Mouse (Mus musculus): ENCODE data around the gene Eya3. TPM values are rescaled to one million over a fixed set of nuclear protein-coding genes. Genes with fewer than 3 reads are reported as not detected.
"Not testable (repeated sequence)": the region's sequence is repeated elsewhere in the genome, so short reads cannot be mapped to it uniquely, and the experiment has no call there.

Eya3 gene
- polyA plus RNA-seq, 1 experiment from 2014 or later, result 24.7 TPM

DNA sequence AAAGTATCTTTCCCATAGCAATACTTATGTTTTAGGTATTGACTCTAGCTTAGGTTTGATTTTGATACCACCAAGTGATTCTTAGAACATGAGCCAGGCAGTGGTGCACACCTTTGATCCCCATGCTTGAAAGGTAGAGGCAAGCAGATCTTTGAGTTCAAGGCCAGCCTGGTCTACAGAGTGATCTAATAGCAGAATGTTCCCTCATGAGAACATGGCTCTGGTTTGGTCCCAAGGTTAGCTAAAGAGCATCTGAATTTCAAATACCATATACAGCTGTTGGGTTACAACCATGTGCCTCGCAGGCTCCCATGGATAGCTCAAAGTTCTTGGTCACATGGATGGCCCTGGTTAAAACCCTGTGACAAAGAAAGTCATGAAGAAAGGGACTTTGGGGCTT lies 79.5 kb downstream of the Eya3 start:
- peaks cover 29% of the 10 kb centered on the region for H3K36me3 ChIP-seq
- H3K4me3 ChIP-seq (replicated peaks), result no peak overlapping the region
- no peaks in the 10 kb centered on the region for H3K27me3 ChIP-seq (replicated peaks)
- no peak overlapping the region for H3K9ac ChIP-seq
- H3K27ac ChIP-seq, result no peak overlapping the region
- H3K4me2 ChIP-seq, result no peak overlapping the region
- ATAC-seq (ENCODE audit: insufficient read depth, low FRiP score, low read depth), result no peak
- H3K9me3 ChIP-seq, result no peaks in the 10 kb centered on the region
- 95% methylated on average over 1 of the region's 1 CpGs for WGBS
- H3K4me1 ChIP-seq, result no peaks in the 10 kb centered on the region

DNA sequence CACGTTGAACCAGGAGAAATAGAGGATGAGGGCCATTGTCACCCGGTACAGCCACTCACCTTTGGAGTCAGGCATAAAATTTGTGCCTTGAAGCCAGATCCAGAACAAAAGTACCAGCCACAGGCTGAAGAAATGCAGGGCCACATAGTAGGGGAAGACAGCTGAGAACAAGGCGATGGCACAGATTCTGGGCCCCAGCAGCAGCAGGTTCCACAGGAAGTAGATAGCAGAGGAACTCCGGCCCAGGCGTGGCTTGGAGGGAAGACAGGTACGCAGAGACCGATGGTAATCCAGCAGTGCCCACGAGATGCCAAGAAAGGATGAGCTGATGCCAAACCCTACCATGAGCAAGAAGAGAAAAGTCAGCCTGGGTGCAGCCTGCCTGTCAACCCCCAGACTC lies 89.4 kb downstream of the Eya3 start:
- no peaks in the 10 kb centered on the region for H3K27me3 ChIP-seq (replicated peaks)
- no peak overlapping the region for H3K9ac ChIP-seq
- no peak overlapping the region for H3K27ac ChIP-seq
- H3K4me1 ChIP-seq, result peaks cover 8% of the 10 kb centered on the region; the same call in 1 of the 2 replicates
- no peaks in the 10 kb centered on the region for H3K36me3 ChIP-seq
- no peak overlapping the region for H3K4me3 ChIP-seq (replicated peaks)
- H3K4me2 ChIP-seq, result no peak overlapping the region
- no peak for ATAC-seq (ENCODE audit: insufficient read depth, low FRiP score, low read depth)
- no peaks in the 10 kb centered on the region for H3K9me3 ChIP-seq
- 86% methylated on average over 8 of the region's 8 CpGs for WGBS

DNA sequence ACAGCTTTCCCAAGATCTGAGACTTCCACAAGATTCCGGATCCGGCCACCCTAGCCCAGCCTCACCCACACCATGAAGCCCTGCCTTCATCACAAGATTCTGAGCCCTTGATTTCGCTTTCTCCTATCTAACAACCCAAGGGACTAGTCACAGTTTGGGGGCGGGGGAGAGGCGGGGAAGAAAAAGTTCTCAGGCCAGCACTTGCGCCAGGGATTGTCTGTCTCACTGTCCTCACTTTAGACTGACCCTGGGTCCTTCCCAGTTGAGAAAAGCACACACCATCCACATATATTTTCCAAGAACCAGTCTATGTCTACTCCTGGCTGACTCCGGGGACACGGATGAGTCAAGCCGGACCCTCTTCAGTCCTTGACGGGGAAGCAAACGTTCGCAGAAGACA lies 92.8 kb downstream of the Eya3 start:
- 47% methylated on average over 12 of the region's 12 CpGs for WGBS
- peak overlapping the region; percentile 63 for H3K4me3 ChIP-seq (replicated peaks)
- peak overlapping the region; percentile 88 for H3K4me2 ChIP-seq
- peaks cover 8% of the 10 kb centered on the region; the same call in 1 of the 2 replicates for H3K4me1 ChIP-seq
- peak overlapping the region; percentile 20; the same call in 1 of the 2 replicates for H3K9ac ChIP-seq
- H3K27me3 ChIP-seq (replicated peaks), result no peaks in the 10 kb centered on the region
- ATAC-seq (ENCODE audit: insufficient read depth, low FRiP score, low read depth), result no peak
- no peaks in the 10 kb centered on the region for H3K9me3 ChIP-seq
- H3K36me3 ChIP-seq, result no peaks in the 10 kb centered on the region
- no peak overlapping the region for H3K27ac ChIP-seq

DNA sequence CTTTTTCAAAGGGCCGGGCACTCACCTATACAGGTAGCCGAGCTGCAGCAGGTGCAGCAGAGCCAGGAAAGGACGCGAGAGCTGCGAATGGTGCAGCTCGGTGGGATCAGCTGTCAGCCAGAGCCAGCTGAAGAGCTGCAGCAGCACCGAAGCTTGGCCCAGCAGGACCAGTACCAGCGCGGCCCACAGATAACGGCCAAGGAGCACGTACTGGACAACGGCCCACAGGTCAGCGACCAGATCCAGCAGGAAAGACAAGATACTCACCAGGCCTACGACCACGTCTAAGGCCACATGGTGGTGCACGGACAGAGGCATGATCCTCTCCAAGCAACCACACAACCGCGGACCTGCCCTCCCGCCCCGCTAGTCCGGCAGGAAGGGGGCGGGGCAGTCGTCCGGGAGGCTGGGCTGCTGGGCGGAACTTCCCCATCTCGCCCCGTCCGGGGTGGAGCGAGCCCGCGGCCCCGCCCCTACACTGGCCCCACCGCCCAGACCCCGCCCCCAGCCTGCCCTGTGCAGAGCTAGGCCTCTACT lies 93.4 kb downstream of the Eya3 start, which contains the start of gene Xkr8:
Xkr8 (minus strand) TSS at position 399 of the 537 bp plus-strand sequence.
- Histone ChIP-seq H3K27me3 (replicated peaks) (no peaks in the 10 kb centered on the region), H3K4me3 (replicated peaks) (peak within 1 kb of the TSS; percentile 63), H3K4me2 (peak within 1 kb of the TSS; percentile 88), H3K9me3 (no peaks in the 10 kb centered on the region), H3K27ac (peak within 1 kb of the TSS; percentile 31; the same call in 1 of the 2 replicates), H3K4me1 (peaks cover 8% of the 10 kb centered on the region; the same call in 1 of the 2 replicates), H3K9ac (peak within 1 kb of the TSS; percentile 20), H3K36me3 (no peaks in the 10 kb centered on the region)
- 1% methylated on average over 34 of the region's 34 CpGs for WGBS
- ATAC-seq (ENCODE audit: insufficient read depth, low FRiP score, low read depth), result peak; percentile 94

DNA sequence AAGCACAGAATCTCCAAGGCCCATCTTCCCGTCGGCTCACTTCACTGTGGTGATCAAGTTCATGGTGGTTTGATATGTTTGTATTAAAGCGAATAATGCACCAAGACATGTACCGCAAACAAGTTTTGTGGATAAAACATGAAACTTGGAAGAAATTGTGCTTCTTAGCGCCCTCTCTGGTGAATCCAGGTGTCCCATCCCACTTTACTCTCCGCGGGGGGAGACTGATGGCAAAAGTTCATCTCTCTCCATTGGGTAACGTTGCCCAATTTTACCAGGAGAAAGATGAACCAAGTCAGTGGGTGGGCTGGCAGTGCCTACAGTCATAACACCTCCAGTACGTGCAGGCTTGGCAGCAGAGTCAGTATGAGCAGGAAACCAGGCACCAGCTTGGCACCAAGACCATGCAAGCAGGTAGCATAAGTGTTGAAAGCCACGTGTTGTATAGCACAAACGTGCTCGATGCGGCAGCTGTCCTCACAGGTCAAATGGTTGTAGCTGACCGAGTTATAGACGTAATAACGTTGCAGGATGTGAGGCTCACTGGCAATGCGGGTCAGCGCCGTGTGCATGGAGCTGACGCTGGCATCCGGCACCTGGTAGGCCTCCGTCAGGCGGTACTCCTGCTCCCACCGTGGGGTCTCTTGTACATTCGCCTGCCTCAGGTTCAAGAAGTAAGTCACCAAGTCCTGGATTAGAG lies 94.4 kb downstream of the Eya3 start:
- 89% methylated on average over 25 of the region's 25 CpGs for WGBS
- ATAC-seq (ENCODE audit: insufficient read depth, low FRiP score, low read depth), result no peak

DNA sequence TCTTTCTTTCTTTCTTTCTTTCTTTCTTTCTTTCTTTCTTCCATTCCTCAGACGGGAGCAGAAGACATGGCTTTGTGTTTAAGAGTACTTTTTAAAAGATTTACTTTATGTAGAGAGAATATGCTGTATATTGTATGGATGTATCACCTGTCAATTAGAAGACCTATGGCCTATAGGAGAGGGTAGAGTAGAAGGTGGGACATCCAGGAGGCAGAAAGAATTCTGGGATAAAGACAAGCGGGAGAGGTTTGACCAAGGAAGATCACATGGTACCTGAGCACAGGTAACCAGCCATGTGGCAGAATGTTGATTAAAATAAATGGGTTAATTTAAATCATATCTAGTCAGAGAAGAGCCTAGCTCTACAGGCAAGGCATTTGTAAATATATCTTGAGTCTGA lies 96.0 kb downstream of the Eya3 start:
- 90% methylated on average over 2 of the region's 2 CpGs for WGBS
- ATAC-seq (ENCODE audit: insufficient read depth, low FRiP score, low read depth), result no peak
- no peaks in the 10 kb centered on the region for H3K36me3 ChIP-seq
- H3K27ac ChIP-seq, result no peak overlapping the region
- no peak overlapping the region for H3K4me3 ChIP-seq (replicated peaks)
- no peak overlapping the region for H3K4me2 ChIP-seq
- no peak overlapping the region for H3K9ac ChIP-seq
- H3K4me1 ChIP-seq, result peaks cover 8% of the 10 kb centered on the region; the same call in 1 of the 2 replicates
- H3K27me3 ChIP-seq (replicated peaks), result no peaks in the 10 kb centered on the region
- no peaks in the 10 kb centered on the region for H3K9me3 ChIP-seq

More for the DNA sequence above, 94.4 kb downstream of the Eya3 start:
- H3K4me1 ChIP-seq, result peaks cover 8% of the 10 kb centered on the region; the same call in 1 of the 2 replicates
- peak overlapping the region; percentile 31; the same call in 1 of the 2 replicates for H3K27ac ChIP-seq
- peak overlapping the region; percentile 88; the same call in 1 of the 2 replicates for H3K4me2 ChIP-seq
- H3K9me3 ChIP-seq, result no peaks in the 10 kb centered on the region
- no peaks in the 10 kb centered on the region for H3K27me3 ChIP-seq (replicated peaks)
- no peak overlapping the region for H3K4me3 ChIP-seq (replicated peaks)
- no peaks in the 10 kb centered on the region for H3K36me3 ChIP-seq
- H3K9ac ChIP-seq, result no peak overlapping the region

DNA sequence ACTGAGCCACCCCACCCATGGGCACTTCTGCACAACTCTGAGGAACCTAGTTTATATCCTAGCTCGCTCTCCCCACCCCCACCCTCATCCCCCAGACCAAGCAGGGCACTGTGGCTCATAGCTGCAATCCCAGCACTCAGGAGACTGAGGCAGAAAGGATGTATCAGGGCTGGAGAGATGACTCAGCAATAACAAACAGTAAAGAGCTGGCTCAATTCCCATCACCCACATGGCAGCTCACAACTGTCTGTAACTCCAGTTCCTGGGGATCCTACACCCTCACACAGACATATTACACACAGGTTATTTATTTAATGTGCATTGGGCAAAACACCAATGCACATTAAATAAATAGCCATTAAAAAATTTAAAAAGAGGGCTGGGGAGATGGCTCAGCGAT lies 96.6 kb downstream of the Eya3 start:
- Histone ChIP-seq H3K4me2 (no peak overlapping the region), H3K4me3 (replicated peaks) (no peak overlapping the region), H3K27ac (no peak overlapping the region), H3K9me3 (no peaks in the 10 kb centered on the region), H3K4me1 (peaks cover 8% of the 10 kb centered on the region; the same call in 1 of the 2 replicates), H3K9ac (no peak overlapping the region), H3K36me3 (no peaks in the 10 kb centered on the region), H3K27me3 (replicated peaks) (no peaks in the 10 kb centered on the region)
- 82% methylated on average over 2 of the region's 2 CpGs for WGBS
- no peak for ATAC-seq (ENCODE audit: insufficient read depth, low FRiP score, low read depth)

DNA sequence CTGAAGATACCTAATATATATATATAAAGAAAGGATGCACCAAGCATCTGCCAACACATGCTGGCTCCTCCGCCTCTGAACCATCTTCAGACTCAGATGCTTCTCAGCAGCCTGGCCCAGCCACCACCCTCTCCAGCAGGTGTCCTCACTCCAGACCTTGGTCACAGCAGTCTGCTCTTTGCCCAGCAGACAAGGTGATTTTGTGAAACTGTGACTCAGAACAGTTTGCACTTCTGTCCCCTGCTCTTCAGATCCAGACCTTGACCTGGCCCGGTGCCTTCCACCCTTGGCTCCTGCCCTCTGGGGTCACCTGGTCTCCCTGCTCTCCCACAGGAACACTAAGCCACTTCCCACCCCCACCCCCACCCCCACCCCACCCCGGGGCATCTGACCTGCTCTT lies 97.1 kb downstream of the Eya3 start:
- no peak overlapping the region for H3K4me2 ChIP-seq
- H3K4me1 ChIP-seq, result peaks cover 8% of the 10 kb centered on the region; the same call in 1 of the 2 replicates
- H3K27ac ChIP-seq, result no peak overlapping the region
- H3K9ac ChIP-seq, result no peak overlapping the region
- H3K9me3 ChIP-seq, result no peaks in the 10 kb centered on the region
- WGBS, result 50% methylated on average over 3 of the region's 3 CpGs
- H3K36me3 ChIP-seq, result no peaks in the 10 kb centered on the region
- H3K27me3 ChIP-seq (replicated peaks), result no peaks in the 10 kb centered on the region
- H3K4me3 ChIP-seq (replicated peaks), result no peak overlapping the region
- no peak for ATAC-seq (ENCODE audit: insufficient read depth, low FRiP score, low read depth)

DNA sequence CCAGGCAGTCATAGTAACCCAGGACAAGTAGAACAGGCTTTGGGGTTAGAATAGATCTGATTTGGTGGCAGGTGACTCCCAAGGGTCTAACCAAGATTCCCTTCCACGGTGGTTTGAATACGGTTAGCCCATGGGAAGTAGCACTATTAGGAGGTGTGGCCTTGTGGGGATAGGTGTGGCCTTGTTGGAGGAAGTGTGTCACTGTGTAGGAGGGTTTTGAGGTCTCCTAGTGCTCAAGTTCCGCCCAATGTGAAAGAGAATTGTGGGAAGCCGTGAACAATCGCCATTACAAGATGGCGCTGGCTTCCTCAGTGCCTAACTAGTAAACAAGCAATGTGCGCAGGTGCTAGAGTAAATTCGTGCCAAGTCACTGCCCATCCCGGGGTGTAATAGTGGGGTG lies 98.4 kb downstream of the Eya3 start:
- 89% methylated on average over 9 of the region's 9 CpGs for WGBS
- H3K27me3 ChIP-seq (replicated peaks); H3K4me1 ChIP-seq: not testable (repeated sequence)

DNA sequence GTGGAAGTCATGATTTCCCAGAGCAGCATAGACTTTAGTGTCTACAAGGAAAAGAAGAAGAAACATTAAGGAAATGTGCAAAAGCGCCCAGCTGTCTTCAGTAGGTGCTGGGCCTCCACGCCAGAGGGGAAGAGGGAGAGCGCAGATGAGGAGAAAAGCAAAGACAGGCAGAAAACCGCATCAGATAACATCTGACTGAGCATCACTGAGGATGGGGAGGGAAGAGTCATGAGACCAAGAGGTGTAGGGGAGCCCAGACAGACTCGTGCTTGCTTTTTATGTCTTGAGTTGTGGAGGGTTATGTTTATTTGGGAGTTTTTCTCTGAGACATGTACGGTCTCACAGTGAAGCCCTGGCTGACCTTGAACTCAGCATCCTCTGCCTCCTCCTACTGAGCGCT lies 102.7 kb downstream of the Eya3 start:
- WGBS, result 86% methylated on average over 7 of the region's 7 CpGs
- Histone ChIP-seq H3K4me1 (0 out of 2 replicates have a peak, but pooled peaks cover 8% of the 10 kb centered on the region), H3K4me3 (replicated peaks) (no peak overlapping the region), H3K36me3 (no peaks in the 10 kb centered on the region), H3K27me3 (replicated peaks) (no peaks in the 10 kb centered on the region), H3K4me2 (no peak overlapping the region), H3K27ac (no peak overlapping the region), H3K9ac (no peak overlapping the region), H3K9me3 (no peaks in the 10 kb centered on the region)
- ATAC-seq (ENCODE audit: insufficient read depth, low FRiP score, low read depth), result no peak

More for the DNA sequence above, 98.4 kb downstream of the Eya3 start:
- not testable (repeated sequence) for H3K9ac ChIP-seq; H3K27ac ChIP-seq; ATAC-seq (ENCODE audit: insufficient read depth, low FRiP score, low read depth); H3K9me3 ChIP-seq; H3K36me3 ChIP-seq; H3K4me2 ChIP-seq; H3K4me3 ChIP-seq (replicated peaks)

DNA sequence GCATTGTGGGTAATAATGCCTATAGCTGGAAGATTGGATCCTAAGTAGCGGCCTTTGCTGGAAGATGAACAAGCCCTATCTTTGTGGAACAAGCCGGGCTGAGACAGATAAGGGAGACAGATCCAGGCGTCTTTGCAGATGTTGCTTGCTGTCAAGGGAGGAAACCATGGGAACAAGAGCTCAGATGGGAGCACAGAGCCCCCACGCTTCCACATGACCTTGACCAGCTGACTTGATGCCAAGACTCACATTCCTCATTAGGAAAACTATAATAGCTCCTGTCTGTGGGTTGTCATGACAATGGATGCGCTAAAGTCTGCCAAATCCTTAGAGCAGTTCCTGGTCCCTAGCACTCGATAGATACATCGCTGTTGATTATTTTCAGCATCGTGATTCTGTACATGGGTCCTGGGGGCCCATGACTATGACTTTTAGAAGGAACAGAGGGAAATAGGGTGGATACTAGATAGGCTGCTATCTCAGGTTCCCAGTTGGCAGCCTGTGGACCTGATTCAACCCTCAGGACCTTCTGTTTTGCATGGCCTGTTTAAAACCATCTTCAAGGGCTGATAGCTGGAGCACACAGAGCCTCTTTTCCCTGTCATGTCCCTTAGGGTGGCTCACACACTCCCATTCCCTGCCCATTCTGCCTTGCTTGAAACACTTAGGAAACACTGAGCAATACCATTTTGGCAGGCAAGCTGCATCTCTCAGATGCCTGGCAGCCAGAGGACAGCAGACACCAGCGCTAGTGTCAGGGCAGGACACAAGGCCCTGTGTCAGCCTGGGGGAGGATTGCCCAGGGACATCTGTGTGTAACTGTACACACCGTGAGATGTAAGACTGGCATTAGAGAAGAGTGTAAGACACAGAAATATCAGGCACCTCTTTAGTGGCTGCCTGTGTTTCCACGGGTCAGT lies 105.5 kb downstream of the Eya3 start:
- 69% methylated on average over 11 of the region's 11 CpGs for WGBS
- Histone ChIP-seq H3K27ac (no peak overlapping the region), H3K4me3 (replicated peaks) (no peak overlapping the region), H3K4me2 (no peak overlapping the region), H3K4me1 (0 out of 2 replicates have a peak, but pooled peaks cover 8% of the 10 kb centered on the region), H3K9me3 (no peaks in the 10 kb centered on the region), H3K27me3 (replicated peaks) (no peaks in the 10 kb centered on the region), H3K9ac (no peak overlapping the region), H3K36me3 (no peaks in the 10 kb centered on the region)
- no peak for ATAC-seq (ENCODE audit: insufficient read depth, low FRiP score, low read depth)
